Mouse (Mus musculus): ENCODE results near the gene Lhfpl5. TPM values are rescaled to one million over a fixed set of nuclear protein-coding genes. Genes with fewer than 3 reads are reported as not detected.

Gene Lhfpl5
- polyA plus RNA-seq, 1 experiment, result not detected

DNA sequence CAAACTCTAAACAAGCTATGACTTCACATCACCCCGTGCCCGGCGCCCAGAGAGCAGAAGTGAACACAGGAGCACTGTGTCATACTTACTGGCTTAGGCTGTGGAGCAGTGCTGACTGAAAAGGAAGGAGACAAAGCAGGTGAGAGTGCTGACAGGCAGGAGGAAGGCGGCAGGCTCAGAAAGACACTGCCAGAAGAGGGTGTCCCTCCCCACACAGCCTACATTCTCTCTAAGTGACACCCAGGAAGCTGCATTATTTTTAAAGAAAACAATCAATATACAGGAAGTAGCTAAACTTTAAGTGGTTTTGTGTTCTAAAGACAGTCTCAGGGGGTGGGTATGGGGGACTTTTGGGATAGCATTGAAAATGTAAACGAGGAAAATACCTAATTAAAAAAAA lies 25.3 kb downstream of the Lhfpl5 start:
- Histone ChIP-seq H3K27ac (ENCODE audit: insufficient read depth, low read depth, low read length) (no peak overlapping the region), H3K4me3 (ENCODE audit: insufficient read depth, low read length) (no peak overlapping the region), H3K4me1 (ENCODE audit: control insufficient read depth, insufficient read depth, low read length) (no peaks in the 10 kb centered on the region)
- TF ChIP-seq POLR2A (IDR thresholded peaks at IDR 0.05; ENCODE audit: borderline replicate concordance, low read depth, low read length) (no peak), CTCF (IDR thresholded peaks at IDR 0.05; ENCODE audit: low read depth, low read length) (no peak)

DNA sequence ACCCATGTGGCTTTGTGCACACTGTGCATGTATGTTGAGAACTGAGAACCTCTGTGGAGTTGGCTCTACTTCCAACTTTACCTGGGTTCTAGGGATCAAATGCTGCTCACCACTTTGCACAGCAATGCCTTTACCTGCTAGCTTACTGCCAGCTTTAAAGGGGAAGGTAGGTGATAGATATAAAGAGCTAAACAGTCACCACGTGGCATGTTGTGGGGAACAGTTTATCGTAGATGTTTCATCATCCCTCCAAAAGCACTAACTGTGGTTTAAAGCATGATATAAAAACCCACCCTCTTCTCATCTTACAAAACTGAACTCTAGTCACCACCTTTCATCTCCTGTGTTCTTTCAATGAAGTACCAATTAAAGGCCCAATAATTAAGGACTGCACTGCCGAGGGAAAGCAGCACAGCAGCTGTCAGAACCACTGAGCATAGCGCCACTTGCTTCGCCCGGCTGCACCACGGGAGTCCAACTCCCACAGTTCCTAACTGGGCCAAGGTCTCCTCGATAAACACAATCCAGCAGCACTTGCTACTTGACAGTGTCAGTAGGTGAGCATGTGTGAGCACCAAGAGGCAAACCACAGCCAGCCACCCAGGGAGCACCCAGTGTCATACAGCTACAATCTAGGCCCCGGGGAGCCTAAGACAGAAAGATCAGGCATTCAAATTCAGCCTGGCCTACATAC lies 26.3 kb downstream of the Lhfpl5 start:
- no peaks in the 10 kb centered on the region for H3K4me1 ChIP-seq (ENCODE audit: control insufficient read depth, insufficient read depth, low read length)
- H3K4me3 ChIP-seq (ENCODE audit: insufficient read depth, low read length), result no peak overlapping the region
- no peak overlapping the region for H3K27ac ChIP-seq (ENCODE audit: insufficient read depth, low read depth, low read length)
- no peak for TF ChIP-seq CTCF (IDR thresholded peaks at IDR 0.05; ENCODE audit: low read depth, low read length)
- no peak for TF ChIP-seq POLR2A (IDR thresholded peaks at IDR 0.05; ENCODE audit: borderline replicate concordance, low read depth, low read length)

DNA sequence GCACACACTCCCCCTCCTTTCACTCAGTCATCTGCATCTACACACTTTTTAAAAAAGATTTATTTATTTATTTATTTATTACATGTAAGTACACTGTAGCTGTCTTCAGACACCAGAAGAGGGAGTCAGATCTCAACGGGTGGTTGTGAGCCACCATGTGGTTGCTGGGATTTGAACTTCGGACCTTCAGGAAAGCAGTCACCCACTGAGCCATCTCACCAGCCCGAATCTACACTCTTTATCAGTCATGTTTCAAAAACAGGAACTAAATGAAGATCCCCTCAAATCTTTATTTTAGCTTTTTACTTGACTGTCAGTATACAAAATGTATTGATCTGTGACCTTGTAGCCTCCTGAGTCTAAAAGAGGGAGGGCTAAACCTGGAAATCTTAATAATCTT lies 34.1 kb downstream of the Lhfpl5 start:
- TF ChIP-seq POLR2A (IDR thresholded peaks at IDR 0.05; ENCODE audit: borderline replicate concordance, low read depth, low read length) (no peak), CTCF (IDR thresholded peaks at IDR 0.05; ENCODE audit: low read depth, low read length) (no peak)
- Histone ChIP-seq H3K4me3 (ENCODE audit: insufficient read depth, low read length) (no peak overlapping the region), H3K27ac (ENCODE audit: insufficient read depth, low read depth, low read length) (no peak overlapping the region), H3K4me1 (ENCODE audit: control insufficient read depth, insufficient read depth, low read length) (peaks cover 6% of the 10 kb centered on the region; the same call in 1 of the 2 replicates)

DNA sequence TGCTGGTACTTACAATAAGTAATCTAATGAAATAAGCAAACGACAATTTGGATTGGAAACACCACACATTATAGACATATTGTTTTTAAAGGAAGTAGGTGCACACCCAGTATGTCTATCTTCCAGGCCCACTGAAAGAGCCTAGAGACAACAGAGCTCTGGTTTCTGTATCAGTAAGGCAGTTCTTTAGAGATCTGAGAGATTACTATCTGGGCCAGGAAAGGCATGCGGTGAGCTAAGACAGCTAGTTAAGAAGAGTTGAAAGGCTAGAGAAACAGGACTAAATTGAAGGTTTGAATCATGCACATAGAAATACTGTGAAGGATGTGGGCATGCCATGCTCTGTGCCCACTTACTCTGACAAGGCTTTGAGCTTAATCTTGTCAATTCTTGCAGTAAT lies 37.2 kb downstream of the Lhfpl5 start:
- no peak overlapping the region for H3K4me3 ChIP-seq (ENCODE audit: insufficient read depth, low read length)
- TF ChIP-seq POLR2A (IDR thresholded peaks at IDR 0.05; ENCODE audit: borderline replicate concordance, low read depth, low read length) (no peak), CTCF (IDR thresholded peaks at IDR 0.05; ENCODE audit: low read depth, low read length) (no peak)
- peaks cover 18% of the 10 kb centered on the region for H3K4me1 ChIP-seq (ENCODE audit: control insufficient read depth, insufficient read depth, low read length)
- H3K27ac ChIP-seq (ENCODE audit: insufficient read depth, low read depth, low read length), result no peak overlapping the region

DNA sequence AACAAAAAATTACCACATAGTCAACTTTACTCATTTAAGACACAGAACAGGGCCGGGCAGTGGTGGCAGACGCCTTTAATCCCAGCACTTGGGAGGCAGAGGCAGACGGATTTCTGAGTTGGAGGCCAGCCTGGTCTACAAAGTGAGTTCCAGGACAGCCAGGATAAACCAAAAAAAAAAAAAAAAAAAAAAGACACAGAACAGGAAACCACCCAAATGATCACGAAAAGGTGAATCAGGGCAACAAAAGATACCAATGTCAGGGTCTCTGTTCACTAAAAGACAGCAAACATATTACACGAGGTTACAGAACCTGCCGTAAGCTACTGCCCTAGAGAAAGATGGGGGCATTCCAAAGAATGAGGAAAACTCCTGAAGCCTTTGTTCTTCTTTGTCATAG lies 37.7 kb downstream of the Lhfpl5 start:
- TF ChIP-seq POLR2A (IDR thresholded peaks at IDR 0.05; ENCODE audit: borderline replicate concordance, low read depth, low read length) (no peak), CTCF (IDR thresholded peaks at IDR 0.05; ENCODE audit: low read depth, low read length) (no peak)
- peaks cover 21% of the 10 kb centered on the region for H3K4me1 ChIP-seq (ENCODE audit: control insufficient read depth, insufficient read depth, low read length)
- H3K27ac ChIP-seq (ENCODE audit: insufficient read depth, low read depth, low read length), result no peak overlapping the region
- no peak overlapping the region for H3K4me3 ChIP-seq (ENCODE audit: insufficient read depth, low read length)

DNA sequence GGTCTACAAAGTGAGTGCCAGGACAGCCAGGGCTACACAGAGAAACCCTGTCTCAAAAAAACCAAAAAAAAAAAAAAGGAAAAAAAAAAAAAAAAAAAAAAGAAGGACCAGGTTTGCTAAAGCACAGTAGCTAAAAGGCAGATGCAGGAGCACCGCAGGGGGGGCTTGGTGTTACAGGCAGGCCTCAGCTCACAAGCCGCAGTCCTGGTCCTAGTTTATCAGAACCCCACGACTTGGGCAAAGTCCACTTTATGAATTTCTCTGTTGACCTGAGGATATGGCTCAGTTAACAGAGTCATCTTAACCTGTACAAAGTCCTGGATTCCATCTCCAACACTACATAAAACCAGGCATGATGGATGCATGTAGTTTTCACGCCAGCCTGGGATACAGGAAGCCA lies 39.9 kb downstream of the Lhfpl5 start:
- no peak for TF ChIP-seq POLR2A (IDR thresholded peaks at IDR 0.05; ENCODE audit: borderline replicate concordance, low read depth, low read length)
- no peak for TF ChIP-seq CTCF (IDR thresholded peaks at IDR 0.05; ENCODE audit: low read depth, low read length)
- no peak overlapping the region for H3K4me3 ChIP-seq (ENCODE audit: insufficient read depth, low read length)
- H3K27ac ChIP-seq (ENCODE audit: insufficient read depth, low read depth, low read length), result no peak overlapping the region
- H3K4me1 ChIP-seq (ENCODE audit: control insufficient read depth, insufficient read depth, low read length), result peaks cover 23% of the 10 kb centered on the region

DNA sequence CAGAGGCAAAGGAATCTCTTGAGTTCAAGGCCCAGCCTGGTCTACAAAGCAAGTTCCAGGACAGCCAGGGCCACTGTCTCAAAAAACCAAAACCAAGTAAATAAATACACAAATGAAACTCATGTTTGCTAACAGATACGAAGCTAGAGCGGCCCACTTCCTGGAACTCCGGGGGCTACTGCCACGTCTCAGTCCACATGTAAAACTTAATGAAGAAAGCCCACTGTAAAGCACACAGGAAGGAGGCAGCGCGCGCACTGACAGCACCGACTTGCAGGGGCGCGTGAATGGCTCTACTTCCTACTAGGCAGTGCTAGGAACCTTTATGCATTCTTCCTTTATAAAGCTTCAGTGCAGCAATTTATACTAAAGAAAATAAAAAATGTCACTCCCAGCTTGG lies 42.2 kb downstream of the Lhfpl5 start:
- TF ChIP-seq POLR2A (IDR thresholded peaks at IDR 0.05; ENCODE audit: borderline replicate concordance, low read depth, low read length), result no peak
- no peak for TF ChIP-seq CTCF (IDR thresholded peaks at IDR 0.05; ENCODE audit: low read depth, low read length)
- Histone ChIP-seq H3K27ac (ENCODE audit: insufficient read depth, low read depth, low read length) (no peak overlapping the region), H3K4me3 (ENCODE audit: insufficient read depth, low read length) (no peak overlapping the region), H3K4me1 (ENCODE audit: control insufficient read depth, insufficient read depth, low read length) (peaks cover 27% of the 10 kb centered on the region)

DNA sequence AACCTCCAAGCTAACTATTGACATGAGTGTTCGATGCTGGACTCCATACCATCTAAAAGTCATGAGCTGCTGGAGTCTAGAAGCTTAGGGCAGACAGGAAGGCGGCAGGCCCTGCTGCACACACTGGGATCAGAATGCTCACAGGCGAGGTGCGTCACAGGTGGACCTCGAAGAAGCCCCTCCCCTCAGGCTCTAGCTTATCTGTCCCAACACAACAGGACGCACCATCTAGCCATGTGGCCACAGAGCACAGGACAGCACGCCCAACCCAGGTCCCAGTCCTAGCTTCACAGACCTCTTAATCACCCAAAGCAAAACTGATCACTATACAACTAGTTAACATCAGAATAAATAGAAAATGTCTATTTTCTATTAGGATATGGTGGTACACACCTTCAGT lies 42.7 kb downstream of the Lhfpl5 start:
- Histone ChIP-seq H3K27ac (ENCODE audit: insufficient read depth, low read depth, low read length) (no peak overlapping the region), H3K4me1 (ENCODE audit: control insufficient read depth, insufficient read depth, low read length) (peaks cover 28% of the 10 kb centered on the region), H3K4me3 (ENCODE audit: insufficient read depth, low read length) (no peak overlapping the region)
- no peak for TF ChIP-seq CTCF (IDR thresholded peaks at IDR 0.05; ENCODE audit: low read depth, low read length)
- no peak for TF ChIP-seq POLR2A (IDR thresholded peaks at IDR 0.05; ENCODE audit: borderline replicate concordance, low read depth, low read length)

DNA sequence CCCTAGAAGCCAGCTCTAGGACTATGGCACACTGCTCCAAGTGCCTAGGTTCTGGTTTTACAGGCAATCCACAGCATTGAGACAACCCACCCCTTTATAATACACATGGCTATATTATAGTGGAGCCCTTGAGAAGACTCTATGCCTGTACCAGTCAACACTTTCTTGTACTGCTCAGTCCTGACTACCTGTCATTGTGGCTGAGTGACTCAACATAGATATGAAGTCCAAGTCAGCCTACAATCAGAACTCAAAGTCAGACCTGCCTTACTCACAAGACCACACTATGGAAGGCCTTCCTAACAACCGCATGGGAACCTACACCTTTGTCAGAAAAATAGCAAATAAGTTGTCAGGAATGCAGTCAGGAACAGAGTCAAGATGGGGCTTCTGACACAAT lies 43.3 kb downstream of the Lhfpl5 start:
- peaks cover 28% of the 10 kb centered on the region for H3K4me1 ChIP-seq (ENCODE audit: control insufficient read depth, insufficient read depth, low read length)
- no peak overlapping the region for H3K27ac ChIP-seq (ENCODE audit: insufficient read depth, low read depth, low read length)
- TF ChIP-seq POLR2A (IDR thresholded peaks at IDR 0.05; ENCODE audit: borderline replicate concordance, low read depth, low read length), result no peak
- TF ChIP-seq CTCF (IDR thresholded peaks at IDR 0.05; ENCODE audit: low read depth, low read length), result no peak
- H3K4me3 ChIP-seq (ENCODE audit: insufficient read depth, low read length), result no peak overlapping the region

DNA sequence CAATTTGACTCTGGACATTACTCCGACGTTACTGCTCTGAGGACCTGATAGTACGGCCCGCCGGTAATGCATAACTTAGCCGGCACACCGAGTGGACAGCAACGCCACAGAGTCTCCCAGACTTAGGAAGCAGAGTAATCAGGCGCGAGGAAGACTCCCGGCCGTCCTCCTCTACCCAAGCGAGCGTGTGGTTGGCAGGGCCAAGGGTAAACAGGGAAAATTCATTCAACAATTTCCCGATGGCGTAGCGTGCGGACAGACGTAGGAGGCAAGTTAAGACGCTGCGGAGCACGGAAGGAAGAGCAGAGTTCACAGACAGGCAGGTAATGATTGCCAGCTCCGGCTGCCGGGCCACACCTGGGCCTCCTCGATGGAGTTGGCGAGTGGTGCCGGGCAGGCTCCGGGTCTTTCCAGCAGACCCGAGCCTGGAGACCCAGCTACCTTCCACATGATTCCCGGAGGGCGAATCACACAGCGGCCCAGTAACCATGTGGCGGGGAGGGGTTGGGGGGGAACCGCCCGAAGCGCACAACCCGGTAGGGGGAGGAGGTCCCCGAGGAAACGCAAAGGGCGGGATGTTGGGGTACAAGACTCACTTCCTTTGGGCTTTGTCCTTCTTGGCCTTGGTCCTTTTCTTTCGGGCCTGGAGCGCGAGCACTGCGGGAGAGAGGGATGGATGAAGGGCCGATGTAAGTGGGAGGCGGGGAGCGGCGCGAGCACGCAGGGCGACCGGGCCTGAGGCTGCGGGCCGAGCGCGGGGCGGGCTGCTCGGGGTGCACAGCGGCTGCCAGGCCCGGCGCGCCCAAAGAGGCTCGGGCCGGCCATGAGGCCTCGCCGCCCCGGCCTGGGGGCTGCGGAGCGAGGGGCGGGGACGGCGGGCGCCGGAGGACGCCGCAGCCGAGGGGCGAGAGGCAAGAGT lies 46.2 kb downstream of the Lhfpl5 start:
- peak overlapping the region; percentile 50 for H3K27ac ChIP-seq (ENCODE audit: insufficient read depth, low read depth, low read length)
- peaks cover 28% of the 10 kb centered on the region for H3K4me1 ChIP-seq (ENCODE audit: control insufficient read depth, insufficient read depth, low read length)
- peak overlapping the region; percentile 86 for H3K4me3 ChIP-seq (ENCODE audit: insufficient read depth, low read length)
- TF ChIP-seq CTCF (IDR thresholded peaks at IDR 0.05; ENCODE audit: low read depth, low read length) (peak; percentile 28; the same call in 1 of the 2 replicates), POLR2A (IDR thresholded peaks at IDR 0.05; ENCODE audit: borderline replicate concordance, low read depth, low read length) (no peak)

Measured in bone marrow macrophage, adult 2 months (primary cell).